11 mouse cellular contexts compared by ENCODE assay signal in genomic region chr6:128604512-128604911, GRCm38 (mm10). TPM values are rescaled to one million over a fixed set of nuclear protein-coding genes. Genes with fewer than 3 reads are reported as not detected.
DNase-seq lines count a peak whose midpoint lies in the region; ATAC-seq and TF ChIP-seq lines count a peak whose summit lies in the region.
"Had no signal": no experiment of that assay in that cellular context is flagged by ENCODE, and none has a peak within 500 bp of the region (broad histone marks: within the 10 kb centered on the region; RNA-seq: fewer than 3 reads in every experiment).

No protein-coding gene starts in this region.

- no peak for ATAC-seq in lung, embryonic 14.5 days (ENCODE audit: insufficient read depth)
- ATAC-seq in heart, embryonic 12.5 days (ENCODE audit: insufficient number of reproducible peaks, low FRiP score) = 0 out of 2 replicates have a peak, but pooled peaks have one; percentile 15
- ATAC-seq in forebrain, embryonic 16.5 days = no peak

- DNase-seq in cerebellum, postnatal 10 days = peak; percentile 18 to 40
- no peak for DNase-seq in cerebellum, adult 11-12 months
- peak; percentile 86 for DNase-seq in lung, embryonic 14.5 days
- DNase-seq in lung, postnatal 14 days = no peak
- DNase-seq in naive thymus-derived CD4-positive, alpha-beta T cell, adult 2 months (ENCODE audit: low read depth) = peak; percentile 27
- DNase-seq in layer of hippocampus, adult 8-10 months (ENCODE audit: low spot score in 2 of 2) = no peak

- no peaks in the 10 kb centered on the region for H3K9me3 ChIP-seq in lung, embryonic 14.5 days (ENCODE audit: low read depth, low read length)
- no peaks in the 10 kb centered on the region for H3K9me3 ChIP-seq in heart, embryonic 12.5 days (replicated peaks)
- no peaks in the 10 kb centered on the region for H3K9me3 ChIP-seq in forebrain, embryonic 16.5 days (ENCODE audit: control insufficient read depth, low read length)
- H3K9me3 ChIP-seq: lung, embryonic 15.5 days had no signal

- H3K9ac ChIP-seq in lung, embryonic 14.5 days = no peak overlapping the region
- no peak overlapping the region for H3K9ac ChIP-seq in heart, embryonic 12.5 days
- no peak overlapping the region for H3K9ac ChIP-seq in forebrain, embryonic 16.5 days (replicated peaks; ENCODE audit: low read depth, low read length)
- H3K9ac ChIP-seq: lung, embryonic 15.5 days had no signal

- peaks cover 9% of the 10 kb centered on the region; the same call in 1 of the 2 replicates for H3K4me1 ChIP-seq in lung, embryonic 14.5 days (ENCODE audit: insufficient read depth)
- no peaks in the 10 kb centered on the region for H3K4me1 ChIP-seq in heart, embryonic 12.5 days (replicated peaks)
- no peaks in the 10 kb centered on the region for H3K4me1 ChIP-seq in forebrain, embryonic 16.5 days (replicated peaks; ENCODE audit: control insufficient read depth, insufficient read depth, low read length)

- H3K27ac ChIP-seq in lung, embryonic 14.5 days (ENCODE audit: low read depth) = no peak overlapping the region
- H3K27ac ChIP-seq in heart, embryonic 12.5 days (ENCODE audit: poor library complexity, severe bottlenecking) = no peak overlapping the region
- no peak overlapping the region for H3K27ac ChIP-seq in forebrain, embryonic 16.5 days (ENCODE audit: low read length)
- H3K27ac ChIP-seq: lung, embryonic 15.5 days had no signal

- TF ChIP-seq CTCF in lung, embryonic 14.5 days (IDR thresholded peaks at IDR 0.05; ENCODE audit: low read depth) = peak; percentile 75

- H3K27me3 ChIP-seq in lung, embryonic 14.5 days (ENCODE audit: insufficient read depth, low read length) = no peaks in the 10 kb centered on the region
- H3K27me3 ChIP-seq in heart, embryonic 12.5 days (replicated peaks) = no peaks in the 10 kb centered on the region
- no peaks in the 10 kb centered on the region for H3K27me3 ChIP-seq in forebrain, embryonic 16.5 days (replicated peaks; ENCODE audit: control insufficient read depth, insufficient read depth, low read length)
- H3K27me3 ChIP-seq: lung, embryonic 15.5 days had no signal

- 34% methylated on average over 5 of the region's 5 CpGs for WGBS in lung, embryonic 14.5 days
- 29% methylated on average over 5 of the region's 5 CpGs for WGBS in heart, embryonic 12.5 days
- WGBS in forebrain, embryonic 16.5 days = 33% methylated on average over 5 of the region's 5 CpGs

- no peaks in the 10 kb centered on the region for H3K36me3 ChIP-seq in lung, embryonic 14.5 days (ENCODE audit: insufficient read depth)
- H3K36me3 ChIP-seq in heart, embryonic 12.5 days = no peaks in the 10 kb centered on the region
- no peaks in the 10 kb centered on the region for H3K36me3 ChIP-seq in forebrain, embryonic 16.5 days (ENCODE audit: control insufficient read depth, insufficient read depth)
- H3K36me3 ChIP-seq: lung, embryonic 15.5 days had no signal

- H3K4me3 ChIP-seq in lung, embryonic 14.5 days (ENCODE audit: low read depth, low read length) = no peak overlapping the region
- H3K4me3 ChIP-seq in heart, embryonic 12.5 days = no peak overlapping the region
- no peak overlapping the region for H3K4me3 ChIP-seq in forebrain, embryonic 16.5 days (replicated peaks; ENCODE audit: low read length)
- H3K4me3 ChIP-seq: lung, embryonic 15.5 days had no signal

- H3K4me2 ChIP-seq in lung, embryonic 14.5 days = no peak overlapping the region
- no peak overlapping the region for H3K4me2 ChIP-seq in heart, embryonic 12.5 days
- no peak overlapping the region for H3K4me2 ChIP-seq in forebrain, embryonic 16.5 days (ENCODE audit: low read length)
- H3K4me2 ChIP-seq: lung, embryonic 15.5 days had no signal

RNA-seq across cellular contexts. Expression of gene Klrb1a, which starts 18.8 kb away (rescaled TPM):
- polyA plus RNA-seq in lung, embryonic 14.5 days (2014; fragmentation: Nextera tagmentation; extraction: Ambion mirVana) = not detected in 2 replicates
- polyA plus RNA-seq in heart, embryonic 12.5 days (2016; fragmentation: Nextera tagmentation; extraction: Ambion mirVana) = not detected in 2 replicates
- polyA plus RNA-seq in forebrain, embryonic 16.5 days (2015; fragmentation: Nextera tagmentation; extraction: Ambion mirVana) = not detected in 2 replicates
- not detected for total RNA-seq in layer of hippocampus, adult 8-10 months (2022)
- polyA plus RNA-seq: heart, embryonic 14.5 days; lung, embryonic 15.5 days; stomach, embryonic 14.5 days had no signal

RNA-seq across cellular contexts. Expression of gene A2ml1, which starts 23.1 kb away (rescaled TPM):
- 0.64 and 1.4 TPM in 2 replicates for polyA plus RNA-seq in lung, embryonic 14.5 days (2014; fragmentation: Nextera tagmentation; extraction: Ambion mirVana)
- 0.08 and 0.15 TPM in 2 replicates for polyA plus RNA-seq in heart, embryonic 12.5 days (2016; fragmentation: Nextera tagmentation; extraction: Ambion mirVana)
- polyA plus RNA-seq in forebrain, embryonic 16.5 days (2015; fragmentation: Nextera tagmentation; extraction: Ambion mirVana) = 3.4 and 3.9 TPM in 2 replicates
- 10 to 100 TPM in 2 of 4 experiments, 1 to 10 TPM in 2; 7.2 to 13.6 (median 10.1) TPM for total RNA-seq in layer of hippocampus, adult 8-10 months (2022)

RNA-seq across cellular contexts. Expression of gene Clec2h, which starts 57.7 kb away (rescaled TPM):
- polyA plus RNA-seq in lung, embryonic 14.5 days (2014; fragmentation: Nextera tagmentation; extraction: Ambion mirVana) = not detected in 2 replicates
- 0.18 TPM in 1 of 2 replicates, not detected in the other for polyA plus RNA-seq in heart, embryonic 12.5 days (2016; fragmentation: Nextera tagmentation; extraction: Ambion mirVana)
- polyA plus RNA-seq in forebrain, embryonic 16.5 days (2015; fragmentation: Nextera tagmentation; extraction: Ambion mirVana) = not detected in 2 replicates
- total RNA-seq in layer of hippocampus, adult 8-10 months (2022) = not detected
- polyA plus RNA-seq: heart, embryonic 14.5 days; lung, embryonic 15.5 days; stomach, embryonic 14.5 days had no signal

Comparison
In these comparisons a context has a peak if more than half of its experiments do, and no peak if none do; other contexts are left out.
1. DNase-seq: peak in cerebellum, postnatal 10 days (2 of 2), lung, embryonic 14.5 days (single experiment) and naive thymus-derived CD4-positive, alpha-beta T cell, adult 2 months (single experiment); none in cerebellum, adult 11-12 months (single experiment), lung, postnatal 14 days (single experiment) and layer of hippocampus, adult 8-10 months (0 of 2).